Mouse (Mus musculus) lung, adult 10 weeks (tissue): ENCODE results near the gene Olfr259. TPM values are rescaled to one million over a fixed set of nuclear protein-coding genes. Genes with fewer than 3 reads are reported as not detected.

Experiments used
- polyA plus RNA-seq: library from polyadenylated mRNA; stranded (reverse); fragments of 350-450 nt; fragmentation: Illumina TruSeq; extraction: RNeasy Lipid Tissue Mini Kit (QIAGEN cat#74804); gene quantifications from one replicate; pipeline ENCODE4 v1.2.3, GENCODE M21; 2014; ENCODE audit warnings: low read depth, low replicate concordance; ENCODE audit not compliant: insufficient read depth

Gene Olfr259
- not detected for polyA plus RNA-seq

GRCm38 (mm10) chr2:87114467-87114866, at the start of gene Olfr259:
TSS of gene Olfr259 (minus strand) at chr2:87114567.

GRCm38 (mm10) chr2:87152524-87152923, 38.2 kb upstream of the Olfr259 start, which contains the start of gene Olfr1111:
TSS of gene Olfr1111 (minus strand) at chr2:87152624.

DNA sequence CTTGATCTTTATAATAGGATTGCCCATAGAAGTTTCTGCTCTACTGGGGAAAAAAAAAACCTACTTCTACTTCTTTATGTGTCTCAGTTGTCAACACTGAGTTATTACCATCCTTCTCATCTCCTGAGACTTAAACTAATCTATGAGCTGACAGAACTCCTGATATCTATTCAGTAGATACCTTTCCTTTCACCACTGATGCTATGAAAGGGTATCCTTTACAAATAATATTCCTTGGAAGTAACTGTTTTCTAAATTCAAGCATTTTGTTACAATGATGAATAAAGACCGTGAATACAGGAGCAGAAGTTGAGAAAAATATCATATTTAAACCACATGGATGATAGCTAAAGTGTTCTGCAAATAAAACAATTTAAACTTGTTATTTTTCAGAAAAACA, 25.8 kb upstream of the Olfr259 start, which contains the start of gene Olfr1110:
Gene Olfr1110, minus strand, starts transcription at position 101 of the 400 bp plus-strand sequence.

DNA sequence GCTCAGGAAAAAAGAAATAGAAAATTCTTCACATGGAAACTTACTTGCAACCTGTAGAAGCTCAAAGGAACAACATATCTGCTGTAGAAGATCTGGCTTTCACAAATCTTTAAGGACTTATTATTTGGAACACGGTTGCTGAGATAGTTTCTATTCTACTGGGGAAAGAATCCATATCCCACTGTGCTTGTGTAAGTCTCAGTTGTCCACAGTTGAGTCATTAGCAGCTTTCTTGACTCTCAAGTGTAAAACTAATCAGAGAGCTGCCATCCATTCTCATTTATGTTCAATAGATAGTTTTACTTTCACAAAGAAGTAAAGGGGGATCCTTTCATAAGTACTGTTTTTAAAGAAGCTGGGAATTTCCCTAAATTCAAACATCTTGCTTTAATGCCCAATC, 18.5 kb downstream of the Olfr259 start, which contains the start of gene Olfr1109:
Gene Olfr1109, minus strand, starts transcription at position 101 of the 400 bp plus-strand sequence.

GRCm38 (mm10) chr2:87075717-87076116, 38.6 kb downstream of the Olfr259 start, which contains the start of gene Olfr1107:
TSS of gene Olfr1107 (minus strand) at chr2:87075817.

Other genes starting within 250 kb of the Olfr259 start
- gene Gm13723, start 239.8 kb downstream of the Olfr259 start, polyA plus RNA-seq, result not detected
- gene Olfr1097, start 222.4 kb downstream of the Olfr259 start, polyA plus RNA-seq, result not detected
- gene Olfr1098, start 190.0 kb downstream of the Olfr259 start, polyA plus RNA-seq, result not detected
- gene Olfr1099, start 153.9 kb downstream of the Olfr259 start, polyA plus RNA-seq, result not detected
- gene Olfr1100, start 134.6 kb downstream of the Olfr259 start, polyA plus RNA-seq, result not detected
- gene Olfr1101, start 123.3 kb downstream of the Olfr259 start, polyA plus RNA-seq, result not detected
- gene Olfr1102, start 116.2 kb downstream of the Olfr259 start, polyA plus RNA-seq, result not detected
- gene Olfr1104, start 87.5 kb downstream of the Olfr259 start, polyA plus RNA-seq, result not detected
- gene Olfr1105, start 78.0 kb downstream of the Olfr259 start, polyA plus RNA-seq, result not detected
- gene Olfr1106, start 62.3 kb downstream of the Olfr259 start, polyA plus RNA-seq, result not detected
- not detected for gene Olfr1107, start 38.8 kb downstream of the Olfr259 start, polyA plus RNA-seq
- gene Olfr1109, start 18.6 kb downstream of the Olfr259 start, polyA plus RNA-seq, result not detected
- not detected for gene Olfr1110, start 25.7 kb upstream of the Olfr259 start, polyA plus RNA-seq
- gene Olfr1111, start 38.1 kb upstream of the Olfr259 start, polyA plus RNA-seq, result not detected
- not detected for gene Olfr1112, start 73.2 kb upstream of the Olfr259 start, polyA plus RNA-seq
- gene Olfr1113, start 94.4 kb upstream of the Olfr259 start, polyA plus RNA-seq, result not detected
- gene Olfr1115, start 133.4 kb upstream of the Olfr259 start, polyA plus RNA-seq, result not detected
- not detected for gene Olfr1116, start 153.0 kb upstream of the Olfr259 start, polyA plus RNA-seq
- not detected for gene Olfr1118, start 193.0 kb upstream of the Olfr259 start, polyA plus RNA-seq
- gene Olfr1120, start 240.2 kb upstream of the Olfr259 start, polyA plus RNA-seq, result not detected